Mouse (Mus musculus): ENCODE measurements around the gene Zswim8. TPM values are rescaled to one million over a fixed set of nuclear protein-coding genes. Genes with fewer than 3 reads are reported as not detected.

Gene Zswim8
- total and polyA plus RNA-seq, 3 experiments: 16.5 to 35.5 TPM; not detected in 1

- Histone ChIP-seq H3K4me3 (ENCODE audit: control insufficient read depth in 1 of 2, insufficient read depth in 1 of 2, low read depth in 2 of 2, low read length in 2 of 2) (no peak overlapping the region), H3K79me2 (ENCODE audit: control insufficient read depth, insufficient read depth, low read length, poor library complexity) (peaks cover 17% of the 10 kb centered on the region), H3K4me1 (ENCODE audit: control insufficient read depth in 1 of 2, insufficient read depth in 2 of 2, low read length in 2 of 2) (peaks cover 18 to 23% of the 10 kb centered on the region in 2 experiments), H3K27ac (ENCODE audit: control insufficient read depth, low read depth, low read length) (no peak overlapping the region), H3K9me3 (replicated peaks; ENCODE audit: insufficient read depth, low read length) (no peaks in the 10 kb centered on the region), H3K9ac (ENCODE audit: control insufficient read depth, low read depth, low read length, poor library complexity, severe bottlenecking) (no peak overlapping the region), H3K27me3 (ENCODE audit: control insufficient read depth in 1 of 2, insufficient read depth in 2 of 2, low read length in 2 of 2) (no peaks in the 10 kb centered on the region), H3K36me3 (ENCODE audit: control insufficient read depth in 1 of 2, insufficient read depth in 2 of 2, low read length in 2 of 2) (peaks cover 34 to 44% of the 10 kb centered on the region in 2 experiments)
- DNase-seq (ENCODE audit: low read depth, low spot score): no peak
- TF ChIP-seq MYB (IDR thresholded peaks at IDR 0.05; ENCODE audit: low read depth, low read length) (no peak), JUND (IDR thresholded peaks at IDR 0.05; ENCODE audit: low read depth, low read length) (no peak)
These were observed 29.4 kb upstream of the Zswim8 start for GRCm38 (mm10) chr14:20677906-20678305.

DNA sequence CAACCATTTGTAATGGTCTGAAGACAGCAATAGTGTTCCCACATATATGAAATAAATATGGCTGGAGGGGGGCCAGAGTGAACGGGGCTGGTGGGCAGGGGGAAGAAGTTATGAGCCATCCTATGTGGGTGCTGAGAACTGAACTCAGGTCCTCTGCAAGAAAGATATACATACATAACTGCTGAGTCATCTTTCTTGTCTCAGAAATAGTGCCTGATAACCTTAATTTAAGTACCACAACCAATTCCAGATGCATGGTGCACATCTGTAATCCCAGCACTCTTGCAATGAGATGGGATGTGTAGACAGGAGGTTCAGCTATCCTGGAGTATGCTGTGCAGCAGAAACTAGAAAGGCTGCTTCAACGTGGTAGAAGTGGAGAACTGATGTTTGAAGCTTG, 25.6 kb upstream of the Zswim8 start:
- H3K79me2 ChIP-seq (ENCODE audit: control insufficient read depth, insufficient read depth, low read length, poor library complexity): peaks cover 1% of the 10 kb centered on the region; the same call in 1 of the 2 replicates
- H3K4me1 ChIP-seq (ENCODE audit: control insufficient read depth in 1 of 2, insufficient read depth in 2 of 2, low read length in 2 of 2): peaks cover 10 to 14% of the 10 kb centered on the region in 2 experiments
- H3K27me3 ChIP-seq (ENCODE audit: control insufficient read depth in 1 of 2, insufficient read depth in 2 of 2, low read length in 2 of 2): no peaks in the 10 kb centered on the region
- TF ChIP-seq HCFC1 (IDR thresholded peaks at IDR 0.05; ENCODE audit: low read depth, low read length): no peak
- TF ChIP-seq TBP (IDR thresholded peaks at IDR 0.05; ENCODE audit: low read depth, low read length): no peak
- TF ChIP-seq UBTF (IDR thresholded peaks at IDR 0.05; ENCODE audit: borderline replicate concordance, insufficient read depth, low read depth, low read length): no peak
- TF ChIP-seq USF2 (IDR thresholded peaks at IDR 0.05; ENCODE audit: borderline replicate concordance in 1 of 2, insufficient read depth in 1 of 2, low read depth in 1 of 2, low read length in 2 of 2): no peak
- TF ChIP-seq MAFK (IDR thresholded peaks at IDR 0.05; ENCODE audit: borderline replicate concordance, low read depth, low read length): peak; percentile 72
- TF ChIP-seq ZNF384 (IDR thresholded peaks at IDR 0.05; ENCODE audit: low read depth, low read length): no peak
- H3K9me3 ChIP-seq (replicated peaks; ENCODE audit: insufficient read depth, low read length): no peaks in the 10 kb centered on the region
- H3K27ac ChIP-seq (ENCODE audit: control insufficient read depth, low read depth, low read length): peak overlapping the region; percentile 32
- H3K4me3 ChIP-seq (ENCODE audit: control insufficient read depth in 1 of 2, insufficient read depth in 1 of 2, low read depth in 2 of 2, low read length in 2 of 2): no peak overlapping the region
- H3K36me3 ChIP-seq (ENCODE audit: control insufficient read depth in 1 of 2, insufficient read depth in 2 of 2, low read length in 2 of 2): peaks cover 25 to 40% of the 10 kb centered on the region in 2 experiments
- no peak overlapping the region for H3K9ac ChIP-seq (ENCODE audit: control insufficient read depth, low read depth, low read length, poor library complexity, severe bottlenecking)
- DNase-seq (ENCODE audit: low read depth, low spot score): no peak

DNA sequence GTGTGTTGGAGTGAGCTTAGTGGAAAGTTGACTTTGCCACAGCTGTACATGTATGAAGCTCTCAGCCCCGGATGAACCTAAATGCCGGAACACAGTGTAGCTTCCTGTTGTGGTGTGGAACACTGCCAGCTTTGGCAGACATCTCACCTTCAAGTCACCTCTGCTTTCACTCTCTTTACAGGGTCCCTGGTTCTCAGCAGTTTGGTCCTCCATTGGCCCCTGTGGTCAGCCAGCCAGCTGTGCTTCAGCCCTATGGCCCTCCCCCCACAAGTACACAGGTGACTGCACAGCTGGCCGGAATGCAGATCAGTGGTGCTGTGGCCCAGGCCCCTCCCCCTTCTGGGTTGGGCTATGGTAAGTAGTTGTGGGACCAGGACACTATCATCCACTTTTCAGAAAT, 24.9 kb upstream of the Zswim8 start:
- Histone ChIP-seq H3K27ac (ENCODE audit: control insufficient read depth, low read depth, low read length) (peak overlapping the region; percentile 32), H3K79me2 (ENCODE audit: control insufficient read depth, insufficient read depth, low read length, poor library complexity) (no peaks in the 10 kb centered on the region), H3K9me3 (replicated peaks; ENCODE audit: insufficient read depth, low read length) (no peaks in the 10 kb centered on the region), H3K27me3 (ENCODE audit: control insufficient read depth in 1 of 2, insufficient read depth in 2 of 2, low read length in 2 of 2) (no peaks in the 10 kb centered on the region), H3K4me3 (ENCODE audit: control insufficient read depth in 1 of 2, insufficient read depth in 1 of 2, low read depth in 2 of 2, low read length in 2 of 2) (no peak overlapping the region), H3K4me1 (ENCODE audit: control insufficient read depth in 1 of 2, insufficient read depth in 2 of 2, low read length in 2 of 2) (peaks cover 10 to 14% of the 10 kb centered on the region in 2 experiments), H3K9ac (ENCODE audit: control insufficient read depth, low read depth, low read length, poor library complexity, severe bottlenecking) (no peak overlapping the region), H3K36me3 (ENCODE audit: control insufficient read depth in 1 of 2, insufficient read depth in 2 of 2, low read length in 2 of 2) (peaks cover 25 to 40% of the 10 kb centered on the region in 2 experiments)
- peak; percentile 89 for DNase-seq (ENCODE audit: low read depth, low spot score)
- TF ChIP-seq MXI1 (IDR thresholded peaks at IDR 0.05; ENCODE audit: low read depth, low read length) (no peak), EP300 (IDR thresholded peaks at IDR 0.05; ENCODE audit: low read depth in 1 of 2, low read length in 2 of 2) (peak; percentile 12 to 28; a peak in 2 of 4 replicates), ETS1 (IDR thresholded peaks at IDR 0.05; ENCODE audit: low read depth, low read length) (peak; percentile 46; the same call in 1 of the 2 replicates), HCFC1 (IDR thresholded peaks at IDR 0.05; ENCODE audit: low read depth, low read length) (peak; percentile 49), SIN3A (IDR thresholded peaks at IDR 0.05; ENCODE audit: low read length) (0 out of 2 replicates have a peak, but pooled peaks have one; percentile 34), TCF12 (IDR thresholded peaks at IDR 0.05; ENCODE audit: low read depth, low read length) (0 out of 2 replicates have a peak, but pooled peaks have one; percentile 15)

Data from MEL (cell line).